Mouse (Mus musculus) left cerebral cortex, adult 2 months (tissue): ENCODE measurements at regions not wholly inside any gene's neighbourhood (a gene's known extent, or its start where the extent isn't known, plus 50 kb on each side); places are given as distances from the start of the nearest gene placed in this dataset.

ENCODE experiments used
- DNase-seq, 2 experiments: peaks; one replicate each; pipeline ENCODE4 v3.0.0; 2021 to 2022; ENCODE audit warnings: low spot score in 2 of 2, mixed read lengths in 1 of 2; ENCODE audit errors: extremely low spot score in 1 of 2
- H3K27ac ChIP-seq: fragments of 200-600 bp; 2 replicates; pipeline ENCODE4 v1.8.1; 2022
- H3K4me3 ChIP-seq: fragments of 200-600 bp; 2 replicates; pipeline ENCODE4 v1.8.1; 2022
- CTCF ChIP-seq: fragments of 200-600 bp; IDR thresholded peaks from 2 replicates; pipeline ENCODE4 v1.8.1; 2022; ENCODE audit warnings: antibody characterized with exemption, mild to moderate bottlenecking, moderate library complexity
- intact Hi-C: fragments of 180-260 bp; cut with DNase I; formaldehyde crosslinking; loops from one replicate; pipeline ENCODE4 v1.15.1; 2025

DNA sequence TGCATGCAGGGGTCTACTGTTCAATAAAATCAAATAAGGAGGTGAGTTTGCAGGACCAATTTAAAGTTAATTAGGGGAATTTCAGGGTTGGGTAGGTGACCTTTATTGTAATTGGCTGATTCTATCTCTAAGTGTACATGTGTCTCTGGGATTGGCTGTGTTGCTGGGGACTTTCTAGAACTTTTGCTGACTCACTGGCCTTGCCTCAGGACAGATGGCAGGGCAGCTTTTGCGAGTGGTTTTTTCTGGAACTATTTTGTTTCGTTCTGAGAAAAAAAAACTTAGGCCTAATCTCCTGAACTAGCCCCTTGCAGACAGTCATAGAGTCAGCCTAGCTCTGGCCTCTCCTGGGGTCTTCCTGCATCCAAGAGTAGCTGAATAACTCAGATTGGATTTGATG, 249.3 kb upstream of the Mdga2 start:
- H3K27ac ChIP-seq, result no peak overlapping the region
- H3K4me3 ChIP-seq, result no peak overlapping the region
- TF ChIP-seq CTCF, result no peak
- no peak for DNase-seq
- intact Hi-C loops, result no loop called here

DNA sequence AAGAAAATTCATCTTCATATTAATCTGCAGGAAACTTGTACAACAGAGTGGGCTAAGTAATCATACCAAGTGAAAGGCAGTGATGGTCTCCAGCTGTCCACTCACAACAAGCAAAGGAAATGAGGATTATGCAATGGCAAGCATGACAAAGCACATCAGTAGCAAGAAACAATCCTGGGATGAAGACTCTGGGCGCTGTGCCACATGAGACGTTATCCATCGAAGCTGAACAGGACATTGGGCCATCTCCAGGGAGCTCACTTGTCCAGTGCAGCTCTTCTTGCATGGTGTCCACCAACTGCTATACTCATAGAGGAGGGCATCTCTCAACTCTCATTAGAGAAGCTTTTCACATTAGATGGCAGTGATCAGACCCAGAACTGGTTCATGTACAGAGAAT, 248.7 kb upstream of the Mdga2 start:
- intact Hi-C loops, result no loop called here

DNA sequence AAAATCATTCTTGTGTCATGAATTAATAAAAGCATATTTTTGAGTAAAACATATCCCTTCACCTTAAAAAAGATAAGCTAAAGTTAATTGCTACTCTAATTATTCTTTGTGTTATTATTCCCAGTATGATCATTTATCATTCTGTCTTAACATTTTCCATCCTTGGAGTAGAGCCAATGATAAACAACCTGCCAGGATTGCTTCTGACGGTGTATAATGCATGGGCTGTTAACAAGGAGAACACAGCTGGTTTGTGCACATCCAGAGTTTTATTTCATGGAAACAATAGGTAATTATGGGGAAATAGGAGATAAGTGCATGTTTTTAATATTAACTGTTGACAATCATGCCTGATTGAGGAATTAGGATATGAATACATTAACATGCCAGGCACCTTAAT, 226.8 kb upstream of the Mdga2 start:
- intact Hi-C loops, result no loop called here
- no peak for TF ChIP-seq CTCF
- no peak overlapping the region for H3K27ac ChIP-seq
- H3K4me3 ChIP-seq, result no peak overlapping the region
- DNase-seq, result no peak

More for the DNA sequence above, 248.7 kb upstream of the Mdga2 start:
- H3K4me3 ChIP-seq, result no peak overlapping the region
- H3K27ac ChIP-seq, result no peak overlapping the region
- no peak for DNase-seq
- no peak for TF ChIP-seq CTCF

DNA sequence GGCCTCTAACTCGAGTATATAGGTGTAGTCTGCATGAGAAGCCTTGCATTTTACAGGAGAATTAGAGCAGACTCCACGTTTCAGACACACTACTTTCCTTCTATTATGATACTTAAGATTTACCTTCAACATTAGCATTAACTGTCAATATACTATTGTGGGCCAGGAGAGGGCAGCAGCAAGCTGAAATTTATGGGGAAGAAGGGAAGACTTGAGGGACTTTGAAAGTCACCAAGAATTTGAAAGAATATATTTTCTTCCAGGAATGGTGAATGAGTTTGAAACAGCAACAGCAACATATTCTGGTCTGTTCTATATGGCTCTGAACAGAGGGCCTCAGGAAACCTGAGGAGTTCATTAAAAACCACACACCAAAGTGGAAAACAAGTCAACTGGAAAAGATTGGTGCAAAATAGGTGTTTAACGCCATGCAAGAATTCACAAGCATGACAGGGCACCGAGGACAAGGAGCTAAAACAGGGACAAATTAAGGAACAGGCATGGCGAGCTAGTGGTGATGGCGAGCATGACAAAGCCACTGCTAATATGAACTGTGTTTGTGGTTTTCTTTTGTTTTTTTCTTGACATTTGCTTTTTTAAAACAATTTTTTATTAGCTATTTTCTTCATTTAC, 208.1 kb upstream of the Mdga2 start:
- intact Hi-C loops, result no loop called here
- Histone ChIP-seq H3K4me3 (no peak overlapping the region), H3K27ac (no peak overlapping the region)
- TF ChIP-seq CTCF, result peak; percentile 69
- DNase-seq, result peak; percentile 44 to 53

DNA sequence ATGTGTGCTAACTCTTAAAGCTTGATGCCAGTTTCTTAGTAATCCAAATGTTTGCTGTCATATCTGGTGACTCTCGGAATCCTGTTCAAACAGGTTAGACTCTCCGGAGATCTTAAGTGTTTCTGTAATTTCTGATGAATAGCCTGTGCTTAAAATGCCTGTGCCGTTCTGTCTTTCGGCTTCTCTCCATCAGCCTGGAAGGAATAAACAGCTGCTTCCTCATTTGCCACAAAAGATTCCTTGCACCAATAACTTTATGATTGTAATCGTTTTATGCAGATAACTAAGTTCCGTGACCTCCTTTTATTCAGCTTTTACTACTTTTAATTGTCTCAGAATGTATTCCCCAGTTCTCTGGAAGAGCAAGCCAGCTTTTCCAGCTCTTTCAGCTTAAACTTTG, 204.5 kb upstream of the Mdga2 start:
- intact Hi-C loops, result loop anchor here (5.0 kb wide), 1 partner anchor 1666 kb away; no protein-coding TSS in a partner anchor

DNA sequence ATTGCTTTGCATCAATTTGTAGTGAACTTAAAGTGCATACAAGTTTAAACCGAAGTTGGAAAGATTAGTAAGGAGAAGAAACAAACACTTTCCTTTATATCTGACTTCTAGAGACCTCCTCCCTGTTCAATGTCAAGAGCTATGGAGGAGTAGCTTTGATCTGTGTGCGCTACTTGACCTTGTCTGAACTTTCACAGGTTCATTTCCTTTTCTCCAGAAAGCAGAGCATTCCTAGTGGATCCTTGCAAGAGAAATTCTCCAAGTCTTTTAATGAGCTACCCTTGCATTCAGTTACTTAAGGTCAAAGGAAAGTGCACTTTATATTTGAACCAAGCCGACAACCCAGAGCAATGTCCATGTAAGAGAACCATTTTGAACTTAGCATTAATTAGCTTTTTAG, 177.2 kb upstream of the Mdga2 start:
- Histone ChIP-seq H3K27ac (no peak overlapping the region), H3K4me3 (no peak overlapping the region)
- intact Hi-C loops, result no loop called here
- TF ChIP-seq CTCF, result no peak
- DNase-seq, result no peak

More for the DNA sequence above, 204.5 kb upstream of the Mdga2 start:
- Histone ChIP-seq H3K27ac (no peak overlapping the region), H3K4me3 (no peak overlapping the region)
- no peak for DNase-seq
- TF ChIP-seq CTCF, result no peak

DNA sequence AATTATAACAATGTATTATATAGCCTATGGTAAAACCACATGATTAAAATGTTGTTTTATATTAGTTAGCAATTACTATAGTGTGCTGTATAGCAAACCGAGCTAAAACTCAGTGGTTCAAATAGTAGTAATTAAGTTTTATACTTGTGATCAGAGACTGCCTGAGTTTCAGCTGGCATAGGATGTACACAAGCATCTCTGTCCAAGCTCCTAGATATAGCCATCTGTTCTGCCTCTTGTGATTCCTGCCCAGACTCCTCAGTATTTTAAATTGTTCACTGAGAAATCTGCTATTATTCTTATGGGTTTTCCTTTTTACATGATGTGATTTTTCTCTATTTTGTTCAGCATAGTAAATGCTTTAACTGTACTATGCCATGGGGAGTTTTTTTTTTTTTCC, 152.2 kb upstream of the Mdga2 start:
- no peak for DNase-seq
- Histone ChIP-seq H3K4me3 (no peak overlapping the region), H3K27ac (no peak overlapping the region)
- no peak for TF ChIP-seq CTCF
- intact Hi-C loops, result no loop called here

DNA sequence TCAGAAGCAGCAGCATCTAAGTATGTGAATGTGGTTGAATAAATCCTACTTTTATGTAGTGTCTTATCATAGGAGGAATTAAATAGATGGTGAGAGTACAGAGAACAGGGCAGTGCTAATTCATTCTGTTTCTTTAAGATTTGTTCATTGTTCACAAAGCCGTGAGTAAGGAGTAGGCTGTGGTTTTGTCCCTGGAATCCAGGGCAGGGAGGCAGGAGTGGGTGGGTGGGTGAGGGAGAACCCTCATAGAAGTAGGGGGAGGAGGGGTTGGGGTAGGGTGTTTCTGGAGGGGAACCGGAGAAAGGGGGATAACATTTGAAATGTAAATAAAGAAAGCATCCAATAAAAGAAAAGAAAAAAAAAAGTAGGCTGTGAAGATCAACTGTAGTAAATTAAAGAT, 126.2 kb upstream of the Mdga2 start:
- DNase-seq, result no peak
- Histone ChIP-seq H3K27ac (no peak overlapping the region), H3K4me3 (no peak overlapping the region)
- intact Hi-C loops, result no loop called here
- TF ChIP-seq CTCF, result no peak

DNA sequence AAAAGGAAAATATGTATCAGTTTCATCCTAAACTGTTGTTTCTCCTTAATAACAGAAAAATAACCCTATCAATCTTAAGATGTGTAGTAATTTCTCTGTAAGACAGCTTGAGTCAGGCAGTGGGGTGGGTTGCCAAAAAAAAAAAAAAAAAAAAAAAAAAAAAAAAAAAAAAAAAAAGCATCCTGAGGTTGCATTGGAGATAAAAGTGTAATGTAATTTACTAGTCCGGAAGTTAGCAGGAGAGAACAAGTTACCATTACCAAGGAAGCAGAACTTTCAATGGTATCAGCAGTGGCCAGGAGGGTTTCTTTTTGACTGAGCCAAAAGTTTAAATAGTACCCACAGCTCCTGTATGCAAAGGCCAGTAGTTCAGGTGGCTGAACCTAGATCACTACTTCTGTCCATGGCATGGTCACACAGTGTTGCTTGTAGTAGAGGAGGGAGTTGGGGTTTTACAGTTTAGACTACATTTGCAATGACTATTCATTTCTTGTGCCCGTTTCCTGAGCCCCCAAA, 110.2 kb upstream of the Mdga2 start:
- no peak overlapping the region for H3K27ac ChIP-seq
- H3K4me3 ChIP-seq, result no peak overlapping the region
- intact Hi-C loops, result no loop called here
- no peak for DNase-seq
- no peak for TF ChIP-seq CTCF

DNA sequence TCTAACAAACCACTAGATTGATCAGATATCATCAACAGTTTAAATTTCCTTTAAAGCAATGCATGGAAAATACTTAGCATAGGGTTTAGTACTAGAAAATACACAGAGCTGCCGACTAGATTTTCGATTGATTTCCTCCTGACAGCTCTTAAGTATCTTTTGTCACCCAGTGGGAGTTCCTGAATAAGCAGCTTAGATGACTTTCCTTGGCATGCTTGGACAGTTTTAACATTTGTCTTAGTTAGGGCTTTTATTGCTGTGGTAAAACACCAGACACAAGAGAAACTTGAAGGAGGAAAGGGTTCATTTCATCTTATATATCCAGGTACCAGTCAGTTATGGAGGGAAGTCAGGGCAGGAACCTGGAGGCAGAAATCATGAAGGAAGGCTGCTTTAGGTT, 104.0 kb upstream of the Mdga2 start:
- intact Hi-C loops, result no loop called here
- no peak for DNase-seq
- H3K27ac ChIP-seq, result no peak overlapping the region
- no peak overlapping the region for H3K4me3 ChIP-seq
- no peak for TF ChIP-seq CTCF

DNA sequence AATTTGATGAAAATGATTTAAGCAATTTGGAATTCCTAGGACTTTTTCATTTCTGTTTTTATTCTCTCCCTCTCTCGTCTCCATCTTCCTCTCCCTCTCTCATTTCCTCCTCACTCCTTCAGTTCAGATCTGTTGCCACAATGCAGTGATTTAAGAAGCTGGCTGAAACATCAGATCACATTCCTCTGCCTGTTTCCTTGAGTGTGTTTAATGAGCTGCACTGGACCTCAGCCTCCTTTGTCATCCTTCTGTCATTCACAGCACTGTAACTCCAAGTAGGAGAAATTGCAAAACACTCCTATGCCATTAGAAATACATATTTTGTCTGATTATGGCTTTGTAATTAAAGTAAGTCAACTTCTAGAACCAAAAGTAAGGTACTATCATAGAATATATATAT, 103.5 kb upstream of the Mdga2 start:
- no peak overlapping the region for H3K27ac ChIP-seq
- no peak for DNase-seq
- no peak overlapping the region for H3K4me3 ChIP-seq
- intact Hi-C loops, result no loop called here
- TF ChIP-seq CTCF, result no peak

DNA sequence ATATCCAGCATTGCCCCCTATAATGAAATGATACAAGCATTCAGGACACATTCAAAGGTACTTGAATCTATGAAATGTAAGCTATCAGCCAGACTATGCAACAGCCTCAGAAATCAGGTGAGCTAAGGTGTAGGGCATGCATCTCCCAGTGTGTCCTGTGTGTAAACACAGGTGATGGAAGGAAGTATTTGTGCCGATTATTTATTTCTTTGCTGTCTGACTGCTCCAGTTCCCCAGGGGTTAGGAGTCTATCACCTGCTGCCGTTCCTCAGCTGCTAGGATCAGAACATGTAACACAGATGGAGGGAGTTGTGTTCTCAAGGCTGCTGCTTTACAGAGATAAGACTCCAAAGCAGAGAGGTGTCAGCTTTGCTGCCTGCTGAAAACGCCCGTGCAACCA, 103.0 kb upstream of the Mdga2 start:
- intact Hi-C loops, result no loop called here
- Histone ChIP-seq H3K27ac (no peak overlapping the region), H3K4me3 (no peak overlapping the region)
- no peak for DNase-seq
- TF ChIP-seq CTCF, result no peak

DNA sequence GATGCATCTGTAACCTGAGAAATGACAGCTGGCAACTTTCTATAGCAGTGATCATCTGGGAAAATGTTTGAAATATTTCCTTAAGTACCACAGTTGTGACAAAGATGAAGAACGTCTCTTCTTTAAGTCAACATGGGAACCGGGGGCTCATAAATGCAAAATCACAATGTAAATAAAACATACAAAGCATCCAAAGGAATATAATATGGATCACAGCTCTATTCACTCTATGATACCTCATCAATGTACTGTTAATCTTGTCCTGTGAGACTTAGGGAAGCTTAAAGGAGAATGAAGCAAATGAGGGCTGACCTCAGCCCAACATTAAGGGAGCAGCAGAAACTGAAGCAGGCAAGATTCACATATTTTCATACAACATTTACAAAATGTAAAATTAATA, 96.3 kb upstream of the Mdga2 start:
- TF ChIP-seq CTCF, result no peak
- H3K27ac ChIP-seq, result no peak overlapping the region
- no peak for DNase-seq
- intact Hi-C loops, result no loop called here
- no peak overlapping the region for H3K4me3 ChIP-seq

DNA sequence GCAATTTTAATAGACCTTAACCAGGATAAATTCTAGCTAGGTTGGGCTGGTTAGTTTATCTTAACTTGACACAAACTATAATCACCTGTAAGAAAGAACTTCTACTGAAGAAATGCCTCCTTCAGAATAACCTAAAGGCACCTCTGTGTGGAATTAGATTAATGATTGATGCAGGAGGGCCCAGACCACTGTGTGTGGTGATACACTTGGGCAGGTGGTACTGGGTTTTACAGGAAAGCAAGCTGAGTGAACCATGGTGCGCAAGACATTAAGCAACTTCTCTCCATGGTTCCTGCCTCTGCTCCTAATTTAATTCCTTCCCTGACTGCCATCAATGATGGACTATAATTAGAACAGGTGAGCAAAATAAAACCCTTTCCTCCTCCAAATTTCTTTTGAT, 77.9 kb upstream of the Mdga2 start:
- Histone ChIP-seq H3K4me3 (no peak overlapping the region), H3K27ac (no peak overlapping the region)
- intact Hi-C loops, result no loop called here
- DNase-seq, result no peak
- no peak for TF ChIP-seq CTCF
